In the genomic region with DNA sequence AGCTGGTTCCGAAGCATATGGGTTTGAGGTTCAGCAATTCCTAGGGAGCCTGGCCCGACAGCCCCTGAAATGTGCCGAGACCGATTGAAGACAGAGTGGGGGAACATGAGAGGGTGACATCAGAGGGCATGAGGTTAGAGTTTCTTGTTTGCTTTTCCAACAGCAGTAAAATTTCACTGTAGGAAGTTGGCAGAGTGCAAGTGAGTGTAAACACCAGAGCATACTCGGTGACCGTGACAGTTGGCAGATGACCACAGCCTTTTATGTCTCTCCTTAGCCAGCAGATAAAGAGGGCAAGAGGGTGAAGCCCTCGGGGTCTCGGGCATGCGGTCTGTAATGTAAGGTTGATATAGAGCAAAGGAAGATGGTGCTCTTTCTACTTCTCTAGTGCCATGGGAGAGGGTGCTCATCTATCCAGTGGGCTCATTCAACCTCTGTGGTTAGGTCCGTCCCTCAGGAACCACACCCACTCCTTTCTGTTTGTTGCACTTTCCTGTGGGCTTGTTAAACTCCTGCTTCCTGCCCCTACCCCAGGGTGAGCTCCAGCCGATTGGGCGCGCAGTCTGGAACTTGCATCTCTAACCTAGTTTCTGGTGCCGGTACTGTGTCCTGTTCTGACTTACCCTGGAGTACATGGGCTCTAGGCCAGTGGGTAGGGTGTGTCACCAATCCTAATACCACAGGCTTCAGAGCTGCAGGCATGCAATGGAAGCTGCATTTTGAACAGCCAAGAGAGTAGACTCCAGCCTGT, we compare ENCODE assay signal across 9 mouse cellular contexts. TPM values are rescaled to one million over a fixed set of nuclear protein-coding genes. Genes with fewer than 3 reads are reported as not detected.
DNase-seq lines count a peak whose midpoint lies in the region; ATAC-seq and TF ChIP-seq lines count a peak whose summit lies in the region.
"Had no signal": no experiment of that assay in that cellular context is flagged by ENCODE, and none has a peak within 500 bp of the region (broad histone marks: within the 10 kb centered on the region; RNA-seq: fewer than 3 reads in every experiment).

No protein-coding gene starts in this region.

- peak overlapping the region; percentile 4; the same call in 1 of the 2 replicates for H3K27ac ChIP-seq in bone marrow, adult 2 months (ENCODE audit: control insufficient read depth, insufficient read depth, low read depth, low read length, poor library complexity)
- peak overlapping the region; percentile 52; the same call in 1 of the 2 replicates for H3K27ac ChIP-seq in intestine, embryonic 16.5 days (ENCODE audit: low read length)
- H3K27ac ChIP-seq in lung, embryonic 16.5 days (ENCODE audit: low read length), result peak overlapping the region; percentile 3; the same call in 1 of the 2 replicates

- peaks cover 16% of the 10 kb centered on the region for H3K4me1 ChIP-seq in bone marrow, adult 2 months (ENCODE audit: control insufficient read depth, insufficient read depth, low read length)
- H3K4me1 ChIP-seq in intestine, embryonic 16.5 days (ENCODE audit: control insufficient read depth, insufficient read depth, low read length), result peaks cover 39% of the 10 kb centered on the region
- H3K4me1 ChIP-seq in lung, embryonic 16.5 days (replicated peaks; ENCODE audit: control insufficient read depth, insufficient read depth, low read length), result peaks cover 25% of the 10 kb centered on the region

- no peak for TF ChIP-seq CTCF in bone marrow, adult 2 months (IDR thresholded peaks at IDR 0.05; ENCODE audit: control insufficient read depth, insufficient read depth, low read length)

- no peaks in the 10 kb centered on the region for H3K36me3 ChIP-seq in intestine, embryonic 16.5 days (ENCODE audit: control insufficient read depth, insufficient read depth, low read length)
- H3K36me3 ChIP-seq in lung, embryonic 16.5 days (ENCODE audit: control insufficient read depth, insufficient read depth, low read length), result no peaks in the 10 kb centered on the region

- H3K9ac ChIP-seq in intestine, embryonic 16.5 days (ENCODE audit: low read depth, low read length), result no peak overlapping the region; the same call in 1 of the 2 replicates
- H3K9ac ChIP-seq in lung, embryonic 16.5 days (ENCODE audit: low read length), result no peak overlapping the region

- WGBS in bone marrow, adult 2 months, result 34% methylated on average over 14 of the region's 14 CpGs
- 47% methylated on average over 14 of the region's 14 CpGs for WGBS in intestine, embryonic 16.5 days
- 29% methylated on average over 14 of the region's 14 CpGs for WGBS in lung, embryonic 16.5 days

- H3K4me2 ChIP-seq in intestine, embryonic 16.5 days (ENCODE audit: low read depth, low read length), result no peak overlapping the region
- no peak overlapping the region for H3K4me2 ChIP-seq in lung, embryonic 16.5 days (ENCODE audit: low read depth, low read length)

- H3K4me3 ChIP-seq in bone marrow, adult 2 months (replicated peaks; ENCODE audit: control insufficient read depth, low read depth, low read length), result no peak overlapping the region
- H3K4me3 ChIP-seq in intestine, embryonic 16.5 days (ENCODE audit: low read length), result no peak overlapping the region
- no peak overlapping the region for H3K4me3 ChIP-seq in lung, embryonic 16.5 days (ENCODE audit: low read length)

- peak; percentile 24 for ATAC-seq in intestine, embryonic 16.5 days
- peak; percentile 30 for ATAC-seq in lung, embryonic 16.5 days (ENCODE audit: low read depth)
- no peak for ATAC-seq in activated CD4-positive, CD25-positive, alpha-beta regulatory T cell, adult 4 months
- ATAC-seq: inflammation-experienced regulatory T-cells, adult 6 months had no signal

- no peaks in the 10 kb centered on the region for H3K27me3 ChIP-seq in intestine, embryonic 16.5 days (replicated peaks; ENCODE audit: control insufficient read depth, insufficient read depth, low read length)
- H3K27me3 ChIP-seq in lung, embryonic 16.5 days (ENCODE audit: control insufficient read depth, insufficient read depth, low read depth, low read length), result peaks cover 2% of the 10 kb centered on the region

- no peak for TF ChIP-seq POLR2A in bone marrow, adult 2 months (IDR thresholded peaks at IDR 0.05; ENCODE audit: borderline replicate concordance, control insufficient read depth, low read depth, low read length)

- no peaks in the 10 kb centered on the region for H3K9me3 ChIP-seq in intestine, embryonic 16.5 days (ENCODE audit: control insufficient read depth, low read length)
- H3K9me3 ChIP-seq in lung, embryonic 16.5 days (ENCODE audit: control insufficient read depth, low read length), result no peaks in the 10 kb centered on the region

- peak; percentile 17 for DNase-seq in adrenal gland, postnatal 14 days
- DNase-seq in adrenal gland, postnatal 36 days, result no peak
- no peak for DNase-seq in spleen, postnatal 14 days (ENCODE audit: low spot score in 2 of 2)
- no peak for DNase-seq in adrenal gland, adult 8-10 months

RNA-seq across cellular contexts. Expression of gene Galnt10, which starts 43.1 kb away (rescaled TPM):
- total RNA-seq in adrenal gland, postnatal 14 days (2021), result 39.8 and 46.4 TPM in 2 replicates
- 10 to 100 TPM; 47.0 to 51.6 TPM for total RNA-seq in adrenal gland, postnatal 36 days (2021)
- 16.6 and 18.0 TPM in 2 replicates for polyA plus RNA-seq in bone marrow, adult 2 months (2011; ENCODE audit: insufficient read depth, insufficient read length, low replicate concordance, missing spikeins)
- 16.9 and 17.8 TPM in 2 replicates for polyA plus RNA-seq in intestine, embryonic 16.5 days (2015; fragmentation: Nextera tagmentation; extraction: Ambion mirVana)
- 12.4 and 12.8 TPM in 2 replicates for polyA plus RNA-seq in lung, embryonic 16.5 days (2015; fragmentation: Nextera tagmentation; extraction: Ambion mirVana)
- total RNA-seq in adrenal gland, adult 8-10 months (2022), result 10 to 100 TPM; 55.7 to 76.3 (median 61.3) TPM
- 1 to 10 TPM; 4.1 to 7.6 TPM for polyA plus RNA-seq in activated CD4-positive, CD25-positive, alpha-beta regulatory T cell, adult 4 months (2017; shearing (Covaris generic))
